Mouse (Mus musculus): ENCODE data around the gene Fan1. TPM values are rescaled to one million over a fixed set of nuclear protein-coding genes. Genes with fewer than 3 reads are reported as not detected.

The Fan1 gene
- total RNA-seq (2021) = 1 to 10 TPM; 6.7 to 7.7 TPM
- long read RNA-seq, experiment 1, partial matches to known transcripts = 1 of 1 reads
- long read RNA-seq, experiment 1, other reads (novel, unspliced or antisense) = 0 of 1 reads
- long read RNA-seq, experiment 2, partial matches to known transcripts = 0 of 1 reads
- long read RNA-seq, experiment 2, other reads (novel, unspliced or antisense) = 1 of 1 reads

DNA sequence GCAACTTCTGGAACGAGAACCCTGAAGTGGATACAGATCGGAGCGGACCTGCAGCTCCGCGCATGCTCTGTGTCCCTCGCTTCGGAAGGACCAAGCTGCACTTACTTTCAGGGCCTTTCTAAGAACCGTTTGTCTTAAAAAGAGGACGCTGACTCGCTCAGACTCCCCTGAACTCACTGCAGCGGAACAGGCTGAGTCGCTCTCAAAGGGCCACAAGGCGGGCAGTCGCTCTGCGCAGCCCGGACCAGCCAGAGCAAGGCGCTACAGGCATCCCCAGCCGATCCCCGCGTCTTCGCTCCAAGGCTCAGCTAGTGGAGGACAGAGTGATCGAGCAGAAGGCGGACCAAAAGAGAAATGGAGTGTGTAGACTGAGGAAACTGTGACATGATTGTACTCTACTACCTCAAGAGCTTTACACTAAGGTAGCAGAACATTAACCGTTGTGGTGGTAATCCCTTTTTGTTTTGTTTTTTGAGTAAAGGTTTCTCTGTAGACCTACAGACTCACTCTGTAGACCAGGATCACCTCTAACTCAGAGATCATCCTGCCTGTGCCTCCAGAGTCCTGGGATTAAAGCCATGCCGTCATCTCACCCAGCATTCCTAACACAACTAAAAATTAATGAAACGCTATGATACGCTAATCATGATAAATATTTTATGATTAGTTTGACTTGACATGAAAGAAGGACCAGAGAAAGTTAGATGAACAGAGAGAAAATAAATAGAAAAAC, at the start of gene Fan1:
Gene Fan1, minus strand, starts transcription at position 266 of the 733 bp plus-strand sequence.
- DNase-seq = peak; percentile 88 to 91
- intact Hi-C loops (cut with DNase I) = no loop called here

DNA sequence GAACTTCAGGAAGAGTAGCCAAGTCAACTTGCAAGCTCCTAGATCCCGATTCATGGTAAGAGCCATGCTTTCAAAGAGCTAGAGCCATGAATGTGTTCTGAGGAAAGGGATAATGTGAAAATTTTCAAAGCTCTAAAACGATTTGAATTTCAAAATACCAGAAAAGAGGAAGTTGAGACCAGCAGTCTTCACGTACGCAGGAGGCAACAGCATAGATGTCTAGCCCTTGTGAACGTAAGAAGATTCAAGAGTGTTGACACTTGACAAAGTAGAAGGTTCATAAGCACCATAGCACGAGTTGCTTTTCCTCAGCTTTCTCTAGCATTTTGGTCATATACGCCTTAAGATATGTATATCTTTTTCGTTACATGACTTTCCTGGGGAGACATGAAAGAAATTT, 30.1 kb upstream of the Fan1 start:
- DNase-seq = no peak
- intact Hi-C loops (cut with DNase I) = no loop called here

DNA sequence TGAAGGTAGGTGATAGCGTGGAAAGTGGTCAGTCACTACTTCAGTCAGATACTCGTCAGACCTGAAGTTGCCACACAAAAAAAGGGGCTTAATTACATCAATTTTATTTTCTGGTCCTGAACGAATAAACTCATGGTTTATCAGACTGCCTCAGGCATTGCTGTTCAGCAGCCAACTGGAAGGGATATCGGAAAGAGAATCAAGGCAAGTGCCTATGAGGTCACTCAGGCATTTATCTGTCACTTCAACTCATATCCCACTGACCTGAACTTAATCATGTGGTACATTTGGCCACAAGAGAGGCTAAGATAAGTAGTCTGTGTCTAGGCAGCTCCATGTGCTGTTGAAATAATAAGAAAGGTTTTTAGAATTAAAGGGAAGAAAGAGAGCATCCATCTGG, 28.6 kb upstream of the Fan1 start:
- intact Hi-C loops (cut with DNase I) = no loop called here
- DNase-seq = no peak

- DNase-seq = no peak
Measured at GRCm38 (mm10) chr7:64400725-64401124, 26.8 kb upstream of the Fan1 start.

DNA sequence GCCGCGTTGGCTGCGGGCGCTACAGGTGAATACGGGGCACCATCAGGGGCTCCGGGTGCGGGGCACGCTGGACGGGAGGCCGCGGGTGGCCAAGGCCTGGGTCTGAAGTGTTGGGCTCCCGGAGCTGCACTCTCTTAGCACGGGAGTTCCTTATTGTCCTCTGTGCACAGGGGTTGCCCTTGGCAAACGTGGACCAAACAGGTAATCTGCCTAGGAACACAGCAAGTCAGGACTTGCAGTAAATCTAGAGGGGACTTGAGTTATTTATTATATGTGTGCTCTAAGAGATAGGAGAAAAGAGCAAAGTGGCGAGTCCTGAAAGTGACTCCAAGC, 18.9 kb upstream of the Fan1 start:
- DNase-seq = no peak
- intact Hi-C loops (cut with DNase I) = loop anchor here (5.0 kb wide), 1 partner anchor 105 kb away; the partner anchor contains the start of gene Mtmr10

More at GRCm38 (mm10) chr7:64400725-64401124, 26.8 kb upstream of the Fan1 start:
- intact Hi-C loops (cut with DNase I) = no loop called here

- intact Hi-C loops (cut with DNase I) = loop anchor here (5.0 kb wide), 1 partner anchor 105 kb away; the partner anchor contains the start of gene Mtmr10
- peak; percentile 97 to 99 for DNase-seq
Measured at GRCm38 (mm10) chr7:64392122-64392818, 18.4 kb upstream of the Fan1 start, which contains the start of the genes Mphosph10 and Mcee. Mphosph10 (minus strand) TSS chr7:64392268. Mcee (plus strand) TSS chr7:64392607.

- intact Hi-C loops (cut with DNase I) = loop anchor here (5.0 kb wide), 1 partner anchor 104 kb away; the partner anchor contains the start of gene Mtmr10
- peak in 1 of 2 experiments; percentile 5 for DNase-seq
Measured at GRCm38 (mm10) chr7:64391479-64391878, 17.6 kb upstream of the Fan1 start.

DNA sequence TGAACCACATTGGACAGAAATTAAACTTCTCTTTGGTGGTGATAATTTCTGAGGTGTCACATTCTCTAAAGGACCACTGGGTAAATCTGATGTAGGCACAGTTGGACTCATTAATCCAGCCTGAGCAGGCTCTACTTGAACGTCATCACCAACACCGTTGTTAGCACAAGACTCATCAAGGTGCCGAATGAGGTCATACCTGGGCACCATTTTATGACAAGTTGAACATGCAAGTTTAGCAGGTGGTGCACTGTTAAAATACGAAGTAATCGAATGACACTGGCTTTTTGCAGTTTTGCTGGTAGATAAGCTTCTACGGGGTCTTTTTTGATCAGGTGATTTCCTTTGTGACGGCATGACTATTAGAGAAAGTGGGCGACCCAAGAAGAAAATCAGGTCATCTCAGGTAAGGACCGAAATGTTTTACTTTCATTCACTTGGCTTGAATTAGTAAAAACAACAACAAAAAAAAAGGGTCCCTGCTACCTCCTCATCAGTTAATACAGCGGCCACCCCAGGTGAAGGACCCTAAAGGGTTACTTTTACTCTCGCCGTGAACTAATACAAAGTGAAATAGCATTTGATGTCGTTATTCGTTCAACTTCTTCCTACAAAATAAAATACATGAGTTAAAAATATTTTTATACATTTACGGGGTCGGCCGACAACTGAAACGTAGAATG, 607 bp downstream of the Fan1 start:
- intact Hi-C loops (cut with DNase I) = no loop called here
- no peak for DNase-seq

DNA sequence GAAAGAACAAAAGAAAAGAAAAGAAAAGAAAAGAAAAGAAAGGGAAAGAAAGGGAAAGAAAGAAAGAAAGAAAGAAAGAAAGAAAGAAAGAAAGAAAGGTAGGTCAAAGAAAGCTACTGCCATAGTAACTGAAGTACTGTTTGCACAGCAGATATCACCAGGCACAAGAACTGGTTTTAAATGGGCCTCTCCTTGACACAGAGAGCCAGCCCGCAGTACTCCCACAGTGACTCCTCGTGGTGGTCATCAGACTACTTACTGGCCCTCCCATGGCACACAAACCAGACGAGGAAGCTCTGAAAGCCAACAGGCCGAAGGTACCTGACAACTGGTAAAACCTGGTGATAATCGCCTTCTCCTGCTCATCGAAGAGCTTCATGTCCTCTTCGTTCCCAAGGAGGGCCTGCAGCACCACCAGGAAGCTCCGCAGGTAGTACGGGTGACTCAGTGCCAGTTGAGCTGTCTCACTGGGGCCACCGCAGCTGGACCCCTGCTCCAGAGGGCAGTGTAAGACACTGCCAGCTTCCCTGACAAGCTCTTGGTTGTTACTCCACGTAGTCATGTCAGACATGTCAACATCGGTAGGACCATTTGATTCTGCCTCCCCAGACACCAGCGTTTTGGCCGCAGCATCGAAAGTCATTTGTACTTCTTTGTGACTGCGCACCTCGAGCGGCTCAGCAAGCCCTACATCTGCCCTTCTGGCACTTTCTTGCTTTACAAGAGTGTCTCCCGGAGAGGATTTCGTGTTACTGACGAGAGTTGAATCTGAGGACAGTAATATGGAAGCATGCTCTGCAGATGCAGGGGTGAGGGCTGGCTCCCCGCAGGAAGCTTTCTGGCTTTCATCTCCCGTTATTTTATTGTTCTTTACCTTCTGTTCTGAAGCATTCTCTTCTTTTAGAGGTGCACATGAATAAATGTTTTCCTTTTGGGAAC, 1.7 kb downstream of the Fan1 start:
- DNase-seq = no peak
- intact Hi-C loops (cut with DNase I) = no loop called here

GRCm38 (mm10) chr7:64369841-64370240, 4.1 kb downstream of the Fan1 start:
- intact Hi-C loops (cut with DNase I) = no loop called here
- DNase-seq = no peak

DNA sequence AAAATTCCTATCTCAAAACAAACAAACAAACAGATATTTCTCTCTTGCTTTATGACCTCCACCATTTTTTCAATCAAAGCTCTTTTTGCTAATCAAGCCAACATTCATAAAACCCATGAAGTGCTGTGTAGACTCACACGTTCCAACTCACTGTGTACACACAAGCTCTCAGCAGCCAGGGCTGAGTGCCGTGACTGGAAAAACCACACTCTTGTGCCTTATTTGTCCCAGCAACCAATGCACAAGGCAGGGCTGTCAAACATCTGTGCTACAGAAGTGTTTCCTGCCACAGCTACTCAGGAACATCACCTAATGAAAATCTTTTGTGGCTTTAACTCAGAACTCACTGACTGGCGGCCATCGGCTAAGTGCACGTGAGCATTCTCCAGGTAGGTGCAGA, 8.0 kb downstream of the Fan1 start:
- intact Hi-C loops (cut with DNase I) = no loop called here
- DNase-seq = no peak

DNA sequence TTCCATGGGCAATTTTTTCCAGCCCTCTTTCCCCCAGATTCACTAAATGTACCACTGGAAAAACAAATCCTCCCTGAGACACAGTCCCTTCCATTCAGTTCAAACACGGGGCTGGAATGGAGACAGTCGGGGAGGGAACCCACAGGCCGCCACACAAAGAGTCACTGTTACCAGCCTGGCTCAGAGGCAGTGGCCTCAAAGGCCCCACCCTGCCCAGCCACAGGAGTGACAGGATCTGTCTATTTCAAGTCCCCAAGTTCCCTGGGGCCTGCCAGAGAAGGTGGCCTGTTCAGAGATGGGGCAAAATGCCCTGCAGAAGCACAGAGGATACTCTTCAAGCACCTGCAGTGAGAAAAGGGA, 13.3 kb downstream of the Fan1 start:
- intact Hi-C loops (cut with DNase I) = no loop called here
- no peak for DNase-seq

- DNase-seq = no peak
- intact Hi-C loops (cut with DNase I) = no loop called here
Measured at GRCm38 (mm10) chr7:64359943-64360585, 13.8 kb downstream of the Fan1 start.

- no peak for DNase-seq
- intact Hi-C loops (cut with DNase I) = no loop called here
Measured at GRCm38 (mm10) chr7:64358666-64359065, 15.2 kb downstream of the Fan1 start.

GRCm38 (mm10) chr7:64357405-64357804, 16.5 kb downstream of the Fan1 start:
- intact Hi-C loops (cut with DNase I) = no loop called here
- peak; percentile 33 to 46 for DNase-seq

DNA sequence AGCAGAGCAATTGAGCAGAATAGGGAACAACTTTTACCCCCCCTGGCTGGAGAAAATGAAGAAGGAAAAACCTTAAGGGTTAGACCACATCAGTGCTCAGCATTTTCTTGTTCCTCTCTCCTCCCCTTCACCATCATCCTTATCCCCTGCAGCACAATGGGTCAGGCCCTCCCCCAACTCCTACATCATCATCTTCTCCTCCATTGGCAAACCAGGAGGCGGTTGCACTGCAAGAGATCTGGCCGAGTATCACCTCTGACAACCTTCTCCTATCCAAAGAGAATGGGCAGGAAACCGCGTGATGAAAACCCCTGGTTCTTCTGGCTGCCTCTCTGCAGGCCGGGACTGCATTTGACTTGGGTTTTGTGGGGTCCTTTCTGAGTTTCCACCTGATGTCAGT, 17.2 kb downstream of the Fan1 start:
- intact Hi-C loops (cut with DNase I) = no loop called here
- no peak for DNase-seq

DNA sequence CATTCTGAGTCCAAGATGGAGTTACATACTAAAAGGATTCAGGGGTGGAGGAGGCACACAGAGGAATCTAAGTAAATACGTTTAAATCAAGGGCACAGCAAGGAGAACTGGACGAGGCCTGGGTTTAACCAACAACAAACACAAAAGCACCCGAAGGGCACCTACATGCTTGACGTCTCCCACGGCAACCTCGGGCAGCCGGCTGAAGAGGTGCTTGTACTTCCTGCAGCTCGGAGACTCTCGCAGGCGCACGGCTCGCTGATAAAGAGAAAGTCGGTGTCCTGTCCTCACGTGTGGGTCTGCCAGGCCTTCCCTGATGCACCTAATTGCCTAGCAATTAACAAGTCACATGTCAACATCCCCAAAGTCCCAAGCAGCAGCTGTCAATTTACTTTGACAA, 19.7 kb downstream of the Fan1 start:
- DNase-seq = no peak
- intact Hi-C loops (cut with DNase I) = no loop called here

- intact Hi-C loops (cut with DNase I) = no loop called here
- peak; percentile 12 to 14 for DNase-seq
Measured at GRCm38 (mm10) chr7:64351087-64351486, 22.8 kb downstream of the Fan1 start.

DNA sequence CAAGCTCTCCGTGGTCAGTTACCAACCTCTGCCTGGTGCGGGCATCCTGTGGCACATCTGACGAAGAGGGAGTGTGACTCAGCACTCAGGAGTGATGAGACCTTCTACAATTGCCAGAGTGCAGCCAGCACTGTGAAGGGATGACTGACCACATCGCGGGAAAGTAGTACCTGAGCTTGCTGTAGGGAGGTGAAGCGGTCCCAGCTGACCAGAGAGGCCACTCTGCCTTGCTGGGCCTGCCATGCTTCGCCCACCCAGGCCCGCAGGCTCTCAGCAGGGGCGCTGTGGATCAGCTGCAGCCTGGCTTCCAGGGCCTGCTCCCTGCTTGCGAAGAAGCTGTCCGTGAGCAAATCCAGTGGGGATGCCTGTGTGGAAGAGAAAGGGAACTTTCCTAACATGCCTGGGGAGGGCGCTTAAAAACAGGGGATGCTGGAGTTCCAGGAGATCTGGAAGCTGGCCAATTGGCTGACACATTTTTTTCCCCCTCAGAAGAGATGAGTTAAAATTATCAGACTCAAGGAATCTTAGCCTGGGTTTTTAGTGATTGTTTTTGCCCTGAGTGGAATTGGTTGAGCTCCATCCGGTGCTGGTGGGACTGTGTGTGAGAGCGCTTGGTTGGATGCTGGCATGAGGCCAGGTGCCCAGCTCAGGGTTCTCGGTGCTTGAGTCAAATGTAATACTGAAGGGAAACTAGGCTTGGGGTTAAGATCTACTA, 24.6 kb downstream of the Fan1 start:
- DNase-seq = no peak
- intact Hi-C loops (cut with DNase I) = no loop called here
